Mouse (Mus musculus) megakaryocyte progenitor cell, adult 5-6 weeks (primary cell): ENCODE results near the gene Mindy4b-ps. TPM values are rescaled to one million over a fixed set of nuclear protein-coding genes. Genes with fewer than 3 reads are reported as not detected.
"Not testable (repeated sequence)": the region's sequence is repeated elsewhere in the genome, so short reads cannot be mapped to it uniquely, and the experiment has no call there.

Experiments
- ATAC-seq: replicated peaks from 2 replicates; pipeline ENCODE4 v1.8.0; 2016; ENCODE audit warnings: mild to moderate bottlenecking, moderate TSS enrichment, inconsistent platforms; ENCODE audit not compliant: poor library complexity
- total RNA-seq, 2 experiments: library from RNA; stranded (forward) in 1 of 2; stranded (reverse) in 1 of 2; fragments of 157-497, 149-512 nt in 1 of 2; fragments of 200-1000 nt in 1 of 2; gene quantifications; 2 replicates each; pipeline versions ENCODE4 v1.2.3 to v1.2.4; 2015 to 2017

Mindy4b-ps gene
- total RNA-seq (2015): not detected in 2 replicates
- not detected in 2 replicates for total RNA-seq (2017)

DNA sequence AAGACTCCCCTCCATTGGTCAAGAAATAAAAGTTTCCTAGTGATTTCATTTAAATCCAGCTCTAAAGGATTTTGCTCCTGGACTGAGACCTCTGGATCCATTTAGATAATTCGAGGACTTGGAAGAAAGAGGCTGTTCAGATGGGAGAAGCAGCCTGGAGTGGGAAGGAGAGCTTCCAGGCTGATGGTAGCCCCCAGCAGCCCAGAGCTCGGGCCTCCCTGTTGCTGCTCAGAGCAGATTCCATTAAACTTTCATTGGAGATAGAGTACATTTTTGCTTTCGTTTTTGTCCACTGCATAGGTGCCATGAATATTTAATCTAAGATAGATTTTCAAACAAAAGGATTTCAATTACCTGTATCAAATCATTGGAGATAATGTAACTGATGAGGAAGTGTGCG, at the start of gene Mindy4b-ps:
Mindy4b-ps (minus strand) TSS at position 101 of the 400 bp plus-strand sequence.
- ATAC-seq: no peak

DNA sequence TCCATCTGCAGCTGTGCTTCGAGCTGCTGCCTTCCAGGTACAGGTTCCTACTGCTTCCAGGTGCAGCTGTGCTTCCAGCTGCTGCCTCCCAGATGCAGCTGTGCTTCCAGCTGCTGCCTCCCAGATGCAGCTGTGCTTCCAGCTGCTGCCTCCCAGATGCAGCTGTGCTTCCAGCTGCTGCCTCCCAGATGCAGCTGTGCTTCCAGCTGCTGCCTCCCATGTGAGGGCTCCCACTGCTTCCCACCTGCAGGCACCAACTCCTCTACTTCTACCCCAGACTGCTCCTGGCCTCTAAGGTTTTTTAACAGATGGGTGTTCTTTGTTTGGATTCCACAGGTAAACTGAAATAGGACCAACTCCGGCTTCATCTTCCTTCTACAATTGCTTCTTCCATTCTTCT, 49.8 kb upstream of the Mindy4b-ps start:
- ATAC-seq: not testable (repeated sequence)

GRCm38 (mm10) chr3:58865690-58866089, 43.6 kb upstream of the Mindy4b-ps start:
- ATAC-seq: no peak

GRCm38 (mm10) chr3:58862976-58863375, 40.9 kb upstream of the Mindy4b-ps start:
- ATAC-seq: no peak

- ATAC-seq: peak; percentile 87
Observed at GRCm38 (mm10) chr3:58843415-58843814, 21.3 kb upstream of the Mindy4b-ps start.

DNA sequence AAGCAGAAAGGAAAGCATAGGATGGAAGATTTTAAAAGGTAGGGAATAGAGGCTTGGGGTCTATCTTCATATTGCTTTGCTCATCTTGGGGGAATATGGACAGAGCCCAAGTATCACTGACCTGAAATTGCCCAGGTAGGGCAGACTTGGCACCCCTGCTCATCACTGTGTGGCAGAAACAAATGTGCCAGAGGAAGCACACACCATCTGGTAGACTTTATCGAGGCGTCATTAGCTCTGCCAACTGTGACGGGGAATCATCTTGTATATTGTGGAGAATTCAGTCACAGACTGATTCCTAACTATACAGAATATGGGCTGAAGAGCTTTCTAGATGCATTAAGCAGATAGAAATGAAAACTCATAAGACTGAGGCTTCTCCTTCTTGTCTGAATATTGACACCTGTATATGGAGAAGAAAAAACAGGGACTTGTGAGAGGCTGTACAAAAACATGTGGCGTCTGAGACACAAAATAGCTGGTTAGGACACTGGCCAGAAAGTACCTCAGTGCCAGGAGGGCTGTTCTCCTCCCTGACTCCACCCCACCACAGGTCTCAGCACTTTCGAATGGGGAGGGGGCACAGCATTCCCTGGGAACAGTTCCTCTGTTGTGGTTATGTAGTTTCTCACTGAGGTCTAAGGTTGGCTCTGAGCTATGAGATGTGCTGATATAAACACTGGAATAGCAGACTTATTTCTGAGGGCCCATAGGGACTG, 11.5 kb upstream of the Mindy4b-ps start:
- no peak for ATAC-seq

GRCm38 (mm10) chr3:58832888-58833287, 10.8 kb upstream of the Mindy4b-ps start:
- no peak for ATAC-seq

GRCm38 (mm10) chr3:58831586-58831985, 9.5 kb upstream of the Mindy4b-ps start:
- no peak for ATAC-seq

- ATAC-seq: no peak
Observed at GRCm38 (mm10) chr3:58829926-58830325, 7.8 kb upstream of the Mindy4b-ps start.

DNA sequence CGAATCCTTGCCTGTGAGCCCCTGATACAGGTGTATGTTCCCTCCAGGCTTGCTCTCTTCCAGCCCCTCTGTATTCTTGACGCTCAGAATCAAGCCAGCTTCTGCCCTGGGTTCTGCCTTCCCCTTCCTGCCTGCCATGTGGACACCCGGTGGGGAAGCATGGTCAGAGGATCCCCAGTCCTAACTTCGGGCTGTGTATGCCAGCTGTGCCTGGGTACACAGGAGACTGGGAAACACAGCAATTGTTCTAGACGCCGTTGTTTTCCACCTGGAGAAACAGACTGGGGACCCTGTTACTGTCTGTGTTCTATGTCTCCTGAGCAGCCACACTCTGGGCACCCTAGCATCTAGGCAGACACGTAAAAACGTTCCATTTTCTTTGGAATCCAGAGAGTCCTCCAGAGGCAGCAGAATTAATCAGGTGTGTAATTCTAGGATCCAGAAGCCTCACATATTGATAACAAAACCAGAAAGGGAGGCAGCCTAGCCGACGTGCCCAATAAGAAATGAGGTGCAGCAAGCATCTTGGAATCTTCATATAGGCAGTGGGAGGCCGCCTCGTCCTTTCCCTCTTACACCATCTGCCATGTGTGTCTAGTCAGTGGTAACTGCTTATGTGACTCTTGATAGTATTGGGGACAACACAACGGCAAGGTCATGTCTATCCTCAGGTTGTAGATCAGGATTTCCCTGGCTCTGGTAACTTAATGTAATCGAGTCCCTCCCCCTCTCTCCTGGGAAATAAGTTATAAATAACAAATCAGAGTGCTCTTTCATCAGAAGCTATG, 6.4 kb upstream of the Mindy4b-ps start:
- no peak for ATAC-seq

DNA sequence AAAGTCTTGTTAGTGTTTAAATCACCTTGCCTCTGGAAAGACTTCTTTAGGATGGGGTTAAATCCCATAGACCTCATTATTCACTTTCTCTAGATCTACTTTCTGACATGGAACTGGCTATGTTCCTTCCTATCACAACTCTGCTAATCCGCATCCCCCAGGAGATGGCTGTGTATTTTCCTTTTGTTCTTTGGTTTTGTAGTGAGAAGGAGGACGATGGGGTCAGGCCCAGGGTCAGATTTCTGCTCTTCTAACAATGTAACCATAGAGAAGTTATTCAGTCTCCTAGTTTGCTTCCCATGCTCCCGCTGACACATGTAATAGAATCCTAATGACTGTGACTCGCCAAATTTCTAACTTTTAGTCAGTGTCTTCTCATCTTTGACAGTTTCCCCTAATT, 4.2 kb upstream of the Mindy4b-ps start:
- no peak for ATAC-seq

GRCm38 (mm10) chr3:58817337-58817736, 4.8 kb downstream of the Mindy4b-ps start:
- no peak for ATAC-seq

DNA sequence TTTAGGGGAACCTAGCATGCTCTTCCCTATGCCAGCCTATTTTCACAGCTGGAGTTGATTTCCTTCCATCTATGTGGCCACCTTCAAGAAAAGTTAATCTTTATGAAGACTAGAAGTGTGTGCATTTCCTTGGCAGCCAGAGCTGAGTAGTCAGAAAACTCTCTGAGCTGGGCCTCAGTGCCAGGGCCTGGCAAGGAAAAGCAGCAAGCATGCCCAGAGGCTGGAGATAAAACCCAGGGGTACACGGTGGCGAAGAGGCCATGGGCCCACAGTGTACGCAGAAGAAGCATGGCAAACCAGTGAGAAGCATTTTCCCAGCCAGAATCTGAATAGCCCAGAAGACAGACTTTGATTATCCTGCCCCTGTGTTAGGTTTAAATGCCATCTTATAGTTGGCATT, 7.9 kb downstream of the Mindy4b-ps start:
- ATAC-seq: no peak

DNA sequence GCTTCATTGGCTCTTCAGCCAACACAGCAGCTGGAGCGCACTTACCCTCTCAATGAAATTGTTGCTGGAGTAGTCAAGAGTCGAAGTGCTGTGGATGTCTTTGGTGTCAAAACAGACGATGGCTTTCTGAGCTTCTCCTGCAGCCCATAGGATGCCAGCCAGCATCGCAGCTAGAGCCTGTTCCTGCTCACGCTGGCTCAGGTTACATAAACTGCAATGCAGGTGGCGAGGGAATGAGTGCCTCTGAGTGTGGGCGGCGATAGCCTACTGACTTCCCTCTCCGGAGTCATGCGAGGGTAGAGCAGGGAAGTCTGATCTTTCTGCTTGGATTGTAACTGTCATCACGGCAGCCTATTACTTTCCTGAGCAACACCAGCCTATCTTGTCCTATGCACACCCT, 11.8 kb downstream of the Mindy4b-ps start:
- ATAC-seq: no peak

- ATAC-seq: no peak
Observed at GRCm38 (mm10) chr3:58809111-58809915, 12.8 kb downstream of the Mindy4b-ps start.

DNA sequence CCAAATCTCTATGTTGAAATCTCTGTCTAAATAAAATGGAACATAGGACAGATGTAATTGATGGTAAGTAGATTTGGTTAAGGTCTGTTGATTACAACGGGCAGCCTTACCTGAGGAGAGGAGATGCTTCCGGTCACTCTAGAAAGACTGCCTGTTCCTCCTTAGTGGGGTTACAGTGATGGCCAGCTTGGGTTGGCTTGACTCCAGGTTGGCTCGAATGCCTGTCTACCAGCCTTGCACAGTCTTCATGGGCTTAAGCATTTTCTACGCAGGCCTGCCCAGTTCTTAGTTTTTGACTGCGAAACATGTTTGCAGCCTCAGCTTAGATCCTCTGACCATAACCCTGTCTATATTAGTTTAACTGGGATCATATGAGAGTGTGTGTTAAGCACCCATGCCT, 13.5 kb downstream of the Mindy4b-ps start:
- no peak for ATAC-seq

GRCm38 (mm10) chr3:58804745-58805144, 17.4 kb downstream of the Mindy4b-ps start:
- ATAC-seq: no peak

DNA sequence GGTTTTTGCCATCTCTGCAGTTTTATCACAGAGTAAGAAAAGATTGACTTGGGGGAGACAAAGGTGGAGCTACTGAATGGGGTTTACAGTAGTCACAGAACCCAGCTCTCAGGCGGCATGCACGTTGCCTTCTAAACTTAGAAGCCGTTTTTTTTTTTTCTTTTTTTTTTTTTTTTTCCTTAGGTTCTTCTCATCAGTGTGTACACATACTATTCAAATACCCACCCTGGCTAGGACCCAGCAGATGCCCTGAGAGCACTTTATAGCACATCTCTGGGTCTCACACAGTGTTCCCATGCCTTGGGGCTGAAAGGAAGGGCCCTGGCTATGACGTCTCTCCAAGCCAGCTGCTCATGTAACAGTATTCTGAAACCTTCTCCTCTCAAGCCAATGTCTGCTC, 23.4 kb downstream of the Mindy4b-ps start:
- no peak for ATAC-seq

DNA sequence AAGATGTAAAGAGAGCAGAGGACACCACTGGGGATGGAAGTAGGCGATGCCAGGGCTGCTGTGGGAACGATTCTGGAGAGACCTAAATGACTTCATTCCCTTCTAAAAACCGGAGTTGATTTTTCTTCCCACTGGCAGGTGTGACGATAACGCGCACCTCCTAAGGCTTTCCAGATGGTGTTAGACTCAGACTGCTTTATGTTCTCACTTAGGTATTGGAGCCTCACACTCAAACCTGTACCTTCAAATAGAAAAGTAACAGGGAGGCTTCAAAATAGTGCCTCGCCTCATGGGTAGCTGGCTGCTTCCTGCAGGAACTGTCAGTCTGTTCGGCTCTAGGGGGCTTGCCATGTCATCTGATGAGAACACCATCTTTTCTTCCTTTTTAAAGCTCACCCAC, 23.9 kb downstream of the Mindy4b-ps start:
- no peak for ATAC-seq

DNA sequence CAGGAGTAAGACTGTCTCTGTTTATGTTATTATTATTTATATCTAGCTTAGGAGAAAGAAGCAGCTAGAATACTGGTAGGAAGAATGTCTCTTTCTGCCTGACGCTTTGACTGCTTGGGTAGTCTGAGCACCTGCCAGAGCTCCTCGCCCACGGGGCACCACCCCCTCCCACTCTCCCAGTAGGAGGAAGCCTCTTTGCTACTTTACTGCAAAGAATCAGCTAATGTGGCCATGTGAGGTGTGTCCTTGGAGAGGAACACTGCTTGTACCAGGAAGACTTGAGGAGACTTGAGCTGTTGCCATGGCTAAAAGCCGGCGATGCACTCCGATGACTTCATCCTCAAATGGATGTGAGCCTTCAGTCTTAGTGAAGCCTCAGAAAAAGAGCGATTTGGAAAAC, 32.6 kb downstream of the Mindy4b-ps start:
- no peak for ATAC-seq

DNA sequence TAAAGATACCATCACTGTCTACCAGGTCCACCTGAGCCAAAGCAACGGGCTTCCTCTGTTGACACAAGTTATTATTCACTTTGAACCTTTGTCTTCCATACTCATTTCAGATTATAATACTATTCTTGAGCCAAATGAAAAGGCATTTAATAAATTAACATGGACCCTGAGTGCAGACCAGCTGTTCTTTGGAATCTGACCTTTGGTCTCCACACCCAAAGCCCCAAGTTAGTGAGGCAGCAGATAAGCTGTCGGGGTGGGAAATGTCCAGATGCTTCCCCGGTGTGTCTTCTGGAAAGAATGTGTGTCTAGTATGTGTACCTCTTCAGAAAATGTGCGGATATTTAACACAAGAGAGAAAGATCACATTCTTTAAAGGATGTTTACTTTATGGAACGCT, 33.1 kb downstream of the Mindy4b-ps start:
- ATAC-seq: no peak
